In the genomic region with DNA sequence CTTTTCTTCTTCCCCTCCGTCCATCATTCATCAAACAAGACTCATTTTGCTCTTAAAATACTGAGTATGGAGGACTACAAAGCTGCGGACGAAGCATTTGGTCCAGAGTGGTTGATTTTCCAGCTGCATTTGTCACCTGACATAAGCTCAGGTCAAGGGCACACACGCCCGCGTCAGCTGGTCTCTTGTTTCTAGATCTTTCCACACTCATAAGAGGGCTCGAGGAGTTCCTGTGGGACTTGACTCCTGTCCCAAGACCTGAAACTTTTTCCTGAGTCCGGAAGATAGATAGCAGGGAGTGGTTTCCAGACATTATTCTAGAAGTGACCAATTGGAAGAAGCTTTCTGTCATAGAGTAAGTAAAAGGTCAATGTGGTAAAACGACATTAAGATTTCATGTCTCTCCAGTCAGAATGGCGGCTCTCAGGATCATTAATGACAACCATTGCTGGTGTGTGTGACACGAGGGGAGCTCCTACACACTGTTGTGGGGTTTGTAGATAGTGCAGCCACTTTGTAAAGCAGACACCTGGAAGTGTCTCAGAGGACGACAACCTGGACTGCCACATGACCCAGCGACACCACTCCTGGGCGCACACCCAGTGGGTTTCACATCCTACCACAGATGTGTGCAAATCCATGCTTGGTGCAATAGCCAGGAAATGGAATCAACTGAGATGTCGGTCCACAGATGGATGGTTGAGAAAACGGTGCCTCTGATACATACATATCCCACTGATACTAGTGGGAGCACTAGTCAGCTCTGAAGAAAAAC, we compare ENCODE assay signal across 12 mouse cellular contexts. TPM values are rescaled to one million over a fixed set of nuclear protein-coding genes. Genes with fewer than 3 reads are reported as not detected.
DNase-seq lines count a peak whose midpoint lies in the region; ATAC-seq and TF ChIP-seq lines count a peak whose summit lies in the region.
"Had no signal": no experiment of that assay in that cellular context is flagged by ENCODE, and none has a peak within 500 bp of the region (broad histone marks: within the 10 kb centered on the region; RNA-seq: fewer than 3 reads in every experiment).

No protein-coding gene starts in this region.

- no peaks in the 10 kb centered on the region for H3K27me3 ChIP-seq in heart, postnatal 0 days (ENCODE audit: control insufficient read depth, insufficient read depth, low read length)
- H3K27me3 ChIP-seq: embryonic facial prominence, embryonic 12.5 days; intestine, embryonic 15.5 days; liver, embryonic 13.5 days had no signal

- H3K4me3 ChIP-seq in layer of hippocampus, adult 2 months, result no peak overlapping the region; the same call in 1 of the 2 replicates
- no peak overlapping the region for H3K4me3 ChIP-seq in heart, postnatal 0 days (ENCODE audit: low read depth, low read length)
- H3K4me3 ChIP-seq: embryonic facial prominence, embryonic 12.5 days had no signal

- WGBS in heart, postnatal 0 days, result 55% methylated on average over 16 of the region's 16 CpGs

- H3K27ac ChIP-seq in layer of hippocampus, adult 2 months, result peak overlapping the region; percentile 73; the same call in 1 of the 2 replicates
- H3K27ac ChIP-seq in heart, postnatal 0 days (ENCODE audit: low read depth), result peak overlapping the region; percentile 46
- H3K27ac ChIP-seq: embryonic facial prominence, embryonic 12.5 days; intestine, embryonic 15.5 days; liver, embryonic 13.5 days had no signal

- peak overlapping the region; percentile 54; the same call in 1 of the 2 replicates for H3K4me2 ChIP-seq in heart, postnatal 0 days (ENCODE audit: low read depth, low read length)

- no peak for DNase-seq in layer of hippocampus, adult 2 months (ENCODE audit: low spot score in 2 of 2)
- no peak for DNase-seq in layer of hippocampus, adult 8-10 months (ENCODE audit: low spot score in 2 of 2)
- peak; percentile 77 to 88 for DNase-seq in heart, adult 9 months (ENCODE audit: low spot score in 2 of 2)
- peak; percentile 26 for DNase-seq in heart, postnatal 0 days (ENCODE audit: low spot score)
- DNase-seq in kidney, postnatal 36 days, result peak; percentile 45 to 70
- DNase-seq in right cerebral cortex, postnatal 36 days (ENCODE audit: low spot score in 2 of 2), result no peak
- no peak for DNase-seq in left cerebral cortex, postnatal 36 days (ENCODE audit: low spot score in 2 of 2)
- DNase-seq: liver, embryonic 13.5 days; right cerebral cortex, postnatal 4 days had no signal

- no peak overlapping the region for H3K9ac ChIP-seq in heart, postnatal 0 days (replicated peaks; ENCODE audit: low read depth, low read length)
- H3K9ac ChIP-seq: embryonic facial prominence, embryonic 12.5 days; intestine, embryonic 15.5 days had no signal

- intact Hi-C loops in left cerebral cortex, postnatal 36 days (cut with DNase I), result loop anchor here (1.0 to 10.0 kb wide), 3 partner anchors 86 to 373 kb away; no protein-coding TSS in a partner anchor

- no peak for TF ChIP-seq CTCF in layer of hippocampus, adult 2 months (conservative IDR thresholded peaks at IDR 0.05)
- no peak for TF ChIP-seq CTCF in heart, postnatal 0 days (IDR thresholded peaks at IDR 0.05; ENCODE audit: low read depth)

- H3K36me3 ChIP-seq in heart, postnatal 0 days (replicated peaks; ENCODE audit: control insufficient read depth, insufficient read depth, low read length), result no peaks in the 10 kb centered on the region
- H3K36me3 ChIP-seq: embryonic facial prominence, embryonic 12.5 days; intestine, embryonic 15.5 days; liver, embryonic 13.5 days had no signal

- ATAC-seq in heart, postnatal 0 days (ENCODE audit: insufficient read depth, low read depth), result peak; percentile 9; the same call in 1 of the 2 replicates
- ATAC-seq: forebrain, embryonic 14.5 days; intestine, embryonic 15.5 days had no signal

- TF ChIP-seq EP300 in heart, postnatal 0 days (IDR thresholded peaks at IDR 0.05; ENCODE audit: low read depth), result 0 out of 2 replicates have a peak, but pooled peaks have one; percentile 51

- peaks cover 4% of the 10 kb centered on the region; the same call in 1 of the 2 replicates for H3K4me1 ChIP-seq in heart, postnatal 0 days (ENCODE audit: control insufficient read depth, insufficient read depth)

- no peaks in the 10 kb centered on the region for H3K9me3 ChIP-seq in heart, postnatal 0 days (replicated peaks; ENCODE audit: control insufficient read depth, low read length)
- H3K9me3 ChIP-seq: embryonic facial prominence, embryonic 12.5 days; intestine, embryonic 15.5 days; liver, embryonic 13.5 days had no signal

RNA-seq across cellular contexts. Expression of gene Shf, which starts 12.6 kb away (rescaled TPM):
- 10 to 100 TPM; 61.7 to 62.6 TPM for total RNA-seq in layer of hippocampus, adult 2 months (2021)
- 10 to 100 TPM; 56.6 to 66.5 (median 61.5) TPM for total RNA-seq in layer of hippocampus, adult 8-10 months (2022)
- 9.1 and 27.0 TPM in 2 replicates for total RNA-seq in heart, postnatal 0 days (2014; rRNA removed; ENCODE audit: low replicate concordance)
- 1.1 and 1.3 TPM in 2 replicates for polyA plus RNA-seq in heart, postnatal 0 days (2015; fragmentation: Nextera tagmentation; extraction: Ambion mirVana)
- total RNA-seq in left cerebral cortex, postnatal 36 days (2021), result 10 to 100 TPM; 68.3 to 76.2 TPM

RNA-seq across cellular contexts. Expression of gene Slc28a2, which starts 44.8 kb away (rescaled TPM):
- total RNA-seq in layer of hippocampus, adult 2 months (2021), result under 1 TPM in 1 of 2 experiments, not detected in 1; 0.54 TPM
- 1 to 10 TPM in 1 of 4 experiments, under 1 TPM in 3; 0.19 to 1.3 (median 0.56) TPM for total RNA-seq in layer of hippocampus, adult 8-10 months (2022)
- 5.4 and 5.8 TPM in 2 replicates for total RNA-seq in heart, postnatal 0 days (2014; rRNA removed; ENCODE audit: low replicate concordance)
- polyA plus RNA-seq in heart, postnatal 0 days (2015; fragmentation: Nextera tagmentation; extraction: Ambion mirVana), result 6.7 and 7.6 TPM in 2 replicates
- under 1 TPM; 0.15 to 0.23 TPM for total RNA-seq in left cerebral cortex, postnatal 36 days (2021)
- polyA plus RNA-seq: forebrain, embryonic 14.5 days had no signal

Comparison
In these comparisons a context has a peak if more than half of its experiments do, and no peak if none do; other contexts are left out.
1. DNase-seq: peak in heart, adult 9 months (2 of 2), heart, postnatal 0 days (single experiment) and kidney, postnatal 36 days (2 of 2); none in layer of hippocampus, adult 2 months (0 of 2), layer of hippocampus, adult 8-10 months (0 of 2), right cerebral cortex, postnatal 36 days (0 of 2) and left cerebral cortex, postnatal 36 days (0 of 2).